Mouse (Mus musculus) neural tube, embryonic 14.5 days (tissue): ENCODE results near the gene Zcchc3. TPM values are rescaled to one million over a fixed set of nuclear protein-coding genes. Genes with fewer than 3 reads are reported as not detected.

Source experiments
- polyA plus RNA-seq: library from polyadenylated mRNA; unstranded; fragments of >200 nt; fragmentation: Nextera tagmentation; extraction: Ambion mirVana; gene quantifications from 2 replicates; pipeline ENCODE4 v1.2.1, GENCODE M21; 2014

Zcchc3 gene
- polyA plus RNA-seq, 1 experiment from 2014 or later: 14.5 TPM

Other genes starting within 250 kb of the Zcchc3 start
- 94.7 and 155 TPM in 2 replicates for gene Csnk2a1, start 188.2 kb downstream of the Zcchc3 start, polyA plus RNA-seq
- gene Tbc1d20, start 121.2 kb downstream of the Zcchc3 start, polyA plus RNA-seq: 28.0 and 33.9 TPM in 2 replicates
- 98.5 and 107 TPM in 2 replicates for gene Rbck1, start 82.4 kb downstream of the Zcchc3 start, polyA plus RNA-seq
- 1.1 and 1.6 TPM in 2 replicates for gene Trib3, start 71.0 kb downstream of the Zcchc3 start, polyA plus RNA-seq
- 42.9 and 54.4 TPM in 2 replicates for gene Nrsn2, start 38.4 kb downstream of the Zcchc3 start, polyA plus RNA-seq
- 19.2 and 19.7 TPM in 2 replicates for gene Sox12, start 17.0 kb downstream of the Zcchc3 start, polyA plus RNA-seq
- 0.87 and 0.99 TPM in 2 replicates for gene 6820408C15Rik, start 560 bp upstream of the Zcchc3 start, polyA plus RNA-seq
- gene Defb23, start 49.6 kb upstream of the Zcchc3 start, polyA plus RNA-seq: not detected in 2 replicates
- not detected in 2 replicates for gene Defb20, start 62.0 kb upstream of the Zcchc3 start, polyA plus RNA-seq
- not detected in 2 replicates for gene Defb22, start 75.1 kb upstream of the Zcchc3 start, polyA plus RNA-seq
- not detected in 2 replicates for gene Defb26, start 96.7 kb upstream of the Zcchc3 start, polyA plus RNA-seq
- gene Defb28, start 103.2 kb upstream of the Zcchc3 start, polyA plus RNA-seq: not detected in 2 replicates
- gene Defb29, start 125.1 kb upstream of the Zcchc3 start, polyA plus RNA-seq: not detected in 2 replicates
- not detected in 2 replicates for gene Gm17416, start 154.3 kb upstream of the Zcchc3 start, polyA plus RNA-seq
- gene Defb21, start 157.7 kb upstream of the Zcchc3 start, polyA plus RNA-seq: not detected in 2 replicates
- not detected in 2 replicates for gene Defb19, start 165.3 kb upstream of the Zcchc3 start, polyA plus RNA-seq
- gene Defb45, start 184.4 kb upstream of the Zcchc3 start, polyA plus RNA-seq: not detected in 2 replicates
- not detected in 2 replicates for gene Defb36, start 189.3 kb upstream of the Zcchc3 start, polyA plus RNA-seq
- gene Defb25, start 208.0 kb upstream of the Zcchc3 start, polyA plus RNA-seq: not detected in 2 replicates
- gene Rem1, start 211.9 kb upstream of the Zcchc3 start, polyA plus RNA-seq: 0.33 TPM in 1 of 2 replicates, not detected in the other